ENCODE assay signal across 8 mouse cellular contexts in genomic region chr2:105122886-105123285, GRCm38 (mm10). TPM values are rescaled to one million over a fixed set of nuclear protein-coding genes. Genes with fewer than 3 reads are reported as not detected.
DNase-seq lines count a peak whose midpoint lies in the region; ATAC-seq lines count a peak whose summit lies in the region.

No protein-coding gene starts in this region.

- H3K4me2 ChIP-seq in midbrain, embryonic 12.5 days (replicated peaks): peak overlapping the region; percentile 22; the same call in 1 of the 2 replicates

- H3K9ac ChIP-seq in midbrain, embryonic 12.5 days (replicated peaks): no peak overlapping the region

- H3K27me3 ChIP-seq in midbrain, embryonic 12.5 days: peaks cover 97% of the 10 kb centered on the region

- under 1% methylated on average over 27 of the region's 27 CpGs for WGBS in midbrain, embryonic 12.5 days

- H3K4me1 ChIP-seq in midbrain, embryonic 12.5 days: peaks cover 22% of the 10 kb centered on the region

- H3K27ac ChIP-seq in midbrain, embryonic 12.5 days (replicated peaks): no peak overlapping the region

- DNase-seq in kidney, adult 18-20 months: peak; percentile 29
- no peak for DNase-seq in kidney, adult 11 months
- peak; percentile 64 for DNase-seq in embryo, embryonic 11 days
- DNase-seq in heart, postnatal 4 days: peak; percentile 35
- DNase-seq in layer of hippocampus, postnatal 10 days (ENCODE audit: low spot score in 2 of 2): no peak
- no peak for DNase-seq in B cell, adult 2 months
- no peak for DNase-seq in right cerebral cortex, postnatal 25 days

- no peak for ATAC-seq in midbrain, embryonic 12.5 days (ENCODE audit: low FRiP score, low read depth)

- peak overlapping the region; percentile 14; the same call in 1 of the 2 replicates for H3K4me3 ChIP-seq in midbrain, embryonic 12.5 days

- H3K9me3 ChIP-seq in midbrain, embryonic 12.5 days: no peaks in the 10 kb centered on the region

- H3K36me3 ChIP-seq in midbrain, embryonic 12.5 days: no peaks in the 10 kb centered on the region

RNA-seq across cellular contexts. Expression of gene Wt1, which starts 3.4 kb away (rescaled TPM):
- 10 to 100 TPM; 19.7 to 21.5 TPM for total RNA-seq in heart, postnatal 4 days (2021)
- polyA plus RNA-seq in midbrain, embryonic 12.5 days (2016; fragmentation: Nextera tagmentation; extraction: Ambion mirVana): 0.11 and 0.12 TPM in 2 replicates
- total RNA-seq in layer of hippocampus, postnatal 10 days (2021): under 1 TPM; 0.18 to 0.39 TPM

RNA-seq across cellular contexts. Expression of gene Gm11060, which starts 31.1 kb away (rescaled TPM):
- total RNA-seq in heart, postnatal 4 days (2021): not detected
- polyA plus RNA-seq in midbrain, embryonic 12.5 days (2016; fragmentation: Nextera tagmentation; extraction: Ambion mirVana): not detected in 2 replicates
- not detected for total RNA-seq in layer of hippocampus, postnatal 10 days (2021)

Comparison
In these comparisons a context has a peak if more than half of its experiments do, and no peak if none do; other contexts are left out.
1. DNase-seq: peak in kidney, adult 18-20 months (single experiment), embryo, embryonic 11 days (single experiment) and heart, postnatal 4 days (single experiment); none in kidney, adult 11 months (single experiment), layer of hippocampus, postnatal 10 days (0 of 2), B cell, adult 2 months (0 of 2) and right cerebral cortex, postnatal 25 days (single experiment).
2. RNA of gene Wt1, which starts 3.4 kb away (total RNA-seq): 19.7 to 21.5 TPM in heart, postnatal 4 days; 0.18 to 0.39 TPM in layer of hippocampus, postnatal 10 days; every median in the first group is over 10 times any median in the second.